Mouse (Mus musculus) heart, embryonic 11.5 days (tissue): ENCODE data around the gene Eva1c. TPM values are rescaled to one million over a fixed set of nuclear protein-coding genes. Genes with fewer than 3 reads are reported as not detected.

Experiments used
- ATAC-seq: fragments of 200-750 bp; cut with Nextera tagmentation; replicated peaks from 2 replicates; pipeline ENCODE4 v1.8.0; 2017; ENCODE audit warnings: moderate library complexity; ENCODE audit not compliant: insufficient number of reproducible peaks, low FRiP score, low TSS enrichment
- H3K27ac ChIP-seq: fragments of 300-500 bp; sonication (generic); 2 replicates; pipeline ENCODE4 v1.5.1; 2014; ENCODE audit warnings: mild to moderate bottlenecking, low read depth, low read length
- H3K27me3 ChIP-seq: fragments of 300-500 bp; sonication (generic); 2 replicates; pipeline ENCODE4 v1.6.1; 2014; ENCODE audit warnings: mild to moderate bottlenecking, low read length, mixed read lengths; ENCODE audit not compliant: control insufficient read depth, insufficient read depth
- H3K36me3 ChIP-seq: fragments of 300-500 bp; sonication (generic); 2 replicates; pipeline ENCODE4 v1.6.1; 2014; ENCODE audit warnings: mild to moderate bottlenecking, low read length, moderate library complexity, mixed read lengths; ENCODE audit not compliant: control insufficient read depth, insufficient read depth
- H3K4me1 ChIP-seq: fragments of 300-500 bp; sonication (generic); 2 replicates; pipeline ENCODE4 v1.6.1; 2014; ENCODE audit warnings: low read length; ENCODE audit not compliant: control insufficient read depth, insufficient read depth
- H3K4me2 ChIP-seq: fragments of 300-500 bp; sonication (generic); 2 replicates; pipeline ENCODE4 v1.6.1; 2014; ENCODE audit warnings: mild to moderate bottlenecking, moderate library complexity
- H3K4me3 ChIP-seq: fragments of 300-500 bp; sonication (generic); 2 replicates; pipeline ENCODE4 v1.5.1; 2014; ENCODE audit warnings: low read depth, low read length
- H3K9ac ChIP-seq: fragments of 300-500 bp; sonication (generic); 2 replicates; pipeline ENCODE4 v1.6.1; 2014; ENCODE audit warnings: mild to moderate bottlenecking, low read depth, low read length, moderate library complexity
- H3K9me3 ChIP-seq: fragments of 300-500 bp; sonication (generic); replicated peaks from 2 replicates; pipeline ENCODE4 v1.6.1; 2016; ENCODE audit warnings: low read length; ENCODE audit not compliant: control insufficient read depth
- WGBS: fragments of 180-500 bp; shearing (Covaris S2); extraction: QIAGEN DNeasy Blood & Tissue Kit; methylation state at CpG from one replicate; pipeline ENCODE4 v1.1.7; 2014; ENCODE audit not compliant: insufficient replicate concordance; 5-methylcytosine and 5-hydroxymethylcytosine counted together
- polyA plus RNA-seq: library from polyadenylated mRNA; unstranded; fragments of >200 nt; fragmentation: Nextera tagmentation; extraction: Ambion mirVana; gene quantifications from 2 replicates; pipeline ENCODE4 v1.2.1, GENCODE M21; 2014

The Eva1c gene
- polyA plus RNA-seq, 1 experiment from 2014 or later, result 1.9 TPM

- ATAC-seq, result no peak
- 0 out of 2 replicates have a peak, but pooled peaks cover 3% of the 10 kb centered on the region for H3K27me3 ChIP-seq
- no peak overlapping the region for H3K4me3 ChIP-seq
- peaks cover 10% of the 10 kb centered on the region; the same call in 1 of the 2 replicates for H3K4me1 ChIP-seq
- H3K9ac ChIP-seq, result no peak overlapping the region
- no peaks in the 10 kb centered on the region for H3K36me3 ChIP-seq
- no peak overlapping the region for H3K4me2 ChIP-seq
- 0 out of 2 replicates have a peak, but pooled peaks cover 2% of the 10 kb centered on the region for H3K9me3 ChIP-seq
- WGBS, result 86% methylated on average over 13 of the region's 13 CpGs
- no peak overlapping the region for H3K27ac ChIP-seq
Observed at GRCm38 (mm10) chr16:90845591-90845990, 19.1 kb downstream of the Eva1c start.

GRCm38 (mm10) chr16:90848697-90849096 lies 22.2 kb downstream of the Eva1c start:
- 70% methylated on average over 7 of the region's 7 CpGs for WGBS
- H3K9me3 ChIP-seq, result no peaks in the 10 kb centered on the region
- ATAC-seq, result no peak
- 0 out of 2 replicates have a peak overlapping the region, but pooled peaks have one; percentile 1 for H3K27ac ChIP-seq
- 0 out of 2 replicates have a peak, but pooled peaks cover 3% of the 10 kb centered on the region for H3K27me3 ChIP-seq
- H3K4me3 ChIP-seq, result no peak overlapping the region
- no peak overlapping the region for H3K9ac ChIP-seq
- H3K4me1 ChIP-seq, result peaks cover 10% of the 10 kb centered on the region; the same call in 1 of the 2 replicates
- no peaks in the 10 kb centered on the region for H3K36me3 ChIP-seq
- no peak overlapping the region for H3K4me2 ChIP-seq

GRCm38 (mm10) chr16:90849262-90849661 lies 22.7 kb downstream of the Eva1c start:
- ATAC-seq, result no peak
- no peak overlapping the region for H3K27ac ChIP-seq
- peaks cover 10% of the 10 kb centered on the region; the same call in 1 of the 2 replicates for H3K4me1 ChIP-seq
- H3K9ac ChIP-seq, result no peak overlapping the region
- 47% methylated on average over 12 of the region's 12 CpGs for whole genome bisulfite sequencing
- H3K27me3 ChIP-seq, result 0 out of 2 replicates have a peak, but pooled peaks cover 3% of the 10 kb centered on the region
- no peaks in the 10 kb centered on the region for H3K36me3 ChIP-seq
- H3K4me2 ChIP-seq, result no peak overlapping the region
- no peaks in the 10 kb centered on the region for H3K9me3 ChIP-seq
- H3K4me3 ChIP-seq, result no peak overlapping the region

- no peak for ATAC-seq
- Histone ChIP-seq H3K9me3 (no peaks in the 10 kb centered on the region), H3K4me2 (no peak overlapping the region), H3K36me3 (no peaks in the 10 kb centered on the region), H3K9ac (no peak overlapping the region), H3K27ac (no peak overlapping the region), H3K4me1 (peaks cover 6% of the 10 kb centered on the region; the same call in 1 of the 2 replicates), H3K4me3 (no peak overlapping the region), H3K27me3 (0 out of 2 replicates have a peak, but pooled peaks cover 3% of the 10 kb centered on the region)
- 83% methylated on average over 7 of the region's 7 CpGs for WGBS
Observed at GRCm38 (mm10) chr16:90850881-90851280, 24.4 kb downstream of the Eva1c start.

- H3K36me3 ChIP-seq, result no peaks in the 10 kb centered on the region
- H3K4me3 ChIP-seq, result no peak overlapping the region
- no peak for ATAC-seq
- H3K27me3 ChIP-seq, result 0 out of 2 replicates have a peak, but pooled peaks cover 3% of the 10 kb centered on the region
- H3K9me3 ChIP-seq, result no peaks in the 10 kb centered on the region
- H3K27ac ChIP-seq, result no peak overlapping the region
- H3K9ac ChIP-seq, result no peak overlapping the region
- peaks cover 6% of the 10 kb centered on the region; the same call in 1 of the 2 replicates for H3K4me1 ChIP-seq
- 66% methylated on average over 11 of the region's 11 CpGs for WGBS
- H3K4me2 ChIP-seq, result no peak overlapping the region
Observed at GRCm38 (mm10) chr16:90851621-90852334, 25.3 kb downstream of the Eva1c start.

- Histone ChIP-seq H3K9ac (no peak overlapping the region), H3K4me2 (no peak overlapping the region), H3K27ac (no peak overlapping the region), H3K36me3 (no peaks in the 10 kb centered on the region), H3K9me3 (no peaks in the 10 kb centered on the region), H3K4me3 (no peak overlapping the region), H3K27me3 (no peaks in the 10 kb centered on the region), H3K4me1 (no peaks in the 10 kb centered on the region)
- no peak for ATAC-seq
- 77% methylated on average over 6 of the region's 6 CpGs for WGBS
Observed at GRCm38 (mm10) chr16:90856552-90857200, 30.2 kb downstream of the Eva1c start.

GRCm38 (mm10) chr16:90858206-90858605 lies 31.7 kb downstream of the Eva1c start:
- no peak overlapping the region for H3K27ac ChIP-seq
- ATAC-seq, result no peak
- H3K4me3 ChIP-seq, result no peak overlapping the region
- no peaks in the 10 kb centered on the region for H3K36me3 ChIP-seq
- no peaks in the 10 kb centered on the region for H3K4me1 ChIP-seq
- H3K27me3 ChIP-seq, result no peaks in the 10 kb centered on the region
- H3K4me2 ChIP-seq, result no peak overlapping the region
- H3K9ac ChIP-seq, result no peak overlapping the region
- WGBS, result 69% methylated on average over 4 of the region's 4 CpGs
- H3K9me3 ChIP-seq, result no peaks in the 10 kb centered on the region

GRCm38 (mm10) chr16:90863036-90863435 lies 36.5 kb downstream of the Eva1c start:
- H3K4me1 ChIP-seq, result peaks cover 13% of the 10 kb centered on the region
- H3K36me3 ChIP-seq, result no peaks in the 10 kb centered on the region
- 68% methylated on average over 3 of the region's 3 CpGs for WGBS
- H3K27ac ChIP-seq, result no peak overlapping the region
- no peak overlapping the region for H3K9ac ChIP-seq
- no peaks in the 10 kb centered on the region for H3K9me3 ChIP-seq
- H3K4me3 ChIP-seq, result no peak overlapping the region
- H3K4me2 ChIP-seq, result no peak overlapping the region
- no peaks in the 10 kb centered on the region for H3K27me3 ChIP-seq
- ATAC-seq, result no peak
